Mouse (Mus musculus) erythroblast, embryonic 14.5 days (primary cell): ENCODE data around the gene Tomt. TPM values are rescaled to one million over a fixed set of nuclear protein-coding genes. Genes with fewer than 3 reads are reported as not detected.

Source experiments
- H3K27me3 ChIP-seq: 2 replicates; pipeline ENCODE4 v1.6.1; 2012; ENCODE audit warnings: inconsistent platforms; ENCODE audit not compliant: control insufficient read depth
- H3K36me3 ChIP-seq: 2 replicates; pipeline ENCODE4 v1.6.1; 2012; ENCODE audit warnings: mild to moderate bottlenecking, inconsistent platforms; ENCODE audit not compliant: control insufficient read depth
- H3K4me1 ChIP-seq: 2 replicates; pipeline ENCODE4 v1.6.1; 2012; ENCODE audit warnings: inconsistent platforms; ENCODE audit not compliant: control insufficient read depth
- H3K4me3 ChIP-seq: replicated peaks from 2 replicates; pipeline ENCODE3; 2012; ENCODE audit warnings: moderate library complexity, mild to moderate bottlenecking, inconsistent platforms
- H3K9me3 ChIP-seq: 2 replicates; pipeline ENCODE4 v1.6.1; 2012; ENCODE audit warnings: low read length, inconsistent platforms, mixed read lengths; ENCODE audit not compliant: control insufficient read depth
- GATA1 ChIP-seq: IDR thresholded peaks from 2 replicates; pipeline ENCODE4 v1.6.1; 2012; ENCODE audit warnings: low read length, inconsistent platforms, mixed read lengths
- TAL1 ChIP-seq: IDR thresholded peaks from 3 replicates; pipeline ENCODE4 v1.6.1; 2012; ENCODE audit warnings: low read length, inconsistent platforms, mixed read lengths
- polyA plus RNA-seq: library from polyadenylated mRNA; stranded (reverse); fragments of >175 nt; gene quantifications from 2 replicates; pipeline ENCODE4 v1.2.3, GENCODE M21; 2012

Gene Tomt
- polyA plus RNA-seq, 1 experiment: not detected

DNA sequence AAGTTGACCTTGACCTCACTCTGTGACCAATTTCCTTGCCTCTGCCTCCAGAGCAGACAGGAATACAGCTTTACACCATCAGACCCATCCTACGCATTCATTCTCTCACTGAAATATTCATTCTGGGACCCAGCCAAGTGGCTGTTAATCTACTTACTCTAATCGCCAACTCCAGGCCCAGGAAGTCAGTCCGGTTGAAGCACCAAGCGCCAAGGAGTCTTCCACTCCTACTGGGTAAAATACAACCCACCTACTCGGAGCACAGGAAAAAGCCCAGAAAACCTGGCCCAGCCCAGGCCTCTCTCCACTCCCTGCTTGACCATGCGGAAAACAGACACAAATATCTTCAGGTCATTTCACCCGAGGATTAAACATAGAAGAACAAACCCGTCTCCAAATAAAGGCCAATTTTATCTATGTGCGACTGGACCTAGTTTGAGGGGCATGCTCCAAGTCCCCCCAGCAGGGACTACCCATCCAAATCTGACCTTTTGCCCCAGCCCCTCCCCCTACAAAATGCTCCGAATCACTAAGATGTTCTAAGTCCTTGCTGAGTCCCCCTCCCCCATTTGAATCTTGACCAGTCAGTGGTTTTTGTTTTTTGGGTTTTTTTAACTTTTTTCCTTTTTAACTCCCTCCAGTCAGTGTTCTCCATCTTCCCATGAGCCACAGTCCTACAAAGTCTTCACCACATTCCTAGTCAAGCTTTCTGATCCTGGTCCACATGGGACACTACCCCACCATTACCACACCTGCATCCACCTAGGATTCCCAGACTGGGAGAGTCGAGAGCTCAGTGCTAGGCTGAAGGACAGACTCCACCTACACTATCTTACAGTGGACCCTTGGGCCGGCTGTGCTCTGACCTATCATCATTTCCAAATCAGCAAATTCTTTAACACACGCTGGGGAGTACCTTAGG is 37.7 kb downstream of the Tomt start:
- Histone ChIP-seq H3K27me3 (no peaks in the 10 kb centered on the region), H3K9me3 (no peaks in the 10 kb centered on the region), H3K4me1 (peaks cover 3% of the 10 kb centered on the region; the same call in 1 of the 2 replicates), H3K36me3 (no peaks in the 10 kb centered on the region), H3K4me3 (no peak overlapping the region)
- no peak for TF ChIP-seq GATA1
- no peak for TF ChIP-seq TAL1

DNA sequence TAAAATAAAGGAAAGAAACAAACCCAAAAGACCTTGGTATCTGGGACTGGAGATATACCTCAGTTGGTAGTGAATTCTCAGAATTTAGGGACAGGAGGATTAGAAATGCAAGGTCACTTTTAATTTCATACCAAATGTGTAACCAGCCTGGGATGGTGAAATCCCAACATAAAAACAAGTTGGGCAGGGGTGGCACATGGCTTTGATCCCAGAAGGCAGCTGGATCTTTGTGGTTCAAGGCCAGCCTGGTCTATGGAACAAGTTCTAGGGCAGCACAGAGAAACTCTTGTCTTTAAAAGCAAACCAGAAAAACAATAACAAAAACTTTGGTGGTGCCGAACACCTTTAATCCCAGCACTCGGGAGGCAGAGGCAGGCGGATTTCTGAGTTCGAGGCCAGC is 38.7 kb downstream of the Tomt start:
- Histone ChIP-seq H3K27me3 (no peaks in the 10 kb centered on the region), H3K4me1 (peaks cover 3% of the 10 kb centered on the region; the same call in 1 of the 2 replicates)
- no peak for TF ChIP-seq TAL1
- no peak for TF ChIP-seq GATA1

DNA sequence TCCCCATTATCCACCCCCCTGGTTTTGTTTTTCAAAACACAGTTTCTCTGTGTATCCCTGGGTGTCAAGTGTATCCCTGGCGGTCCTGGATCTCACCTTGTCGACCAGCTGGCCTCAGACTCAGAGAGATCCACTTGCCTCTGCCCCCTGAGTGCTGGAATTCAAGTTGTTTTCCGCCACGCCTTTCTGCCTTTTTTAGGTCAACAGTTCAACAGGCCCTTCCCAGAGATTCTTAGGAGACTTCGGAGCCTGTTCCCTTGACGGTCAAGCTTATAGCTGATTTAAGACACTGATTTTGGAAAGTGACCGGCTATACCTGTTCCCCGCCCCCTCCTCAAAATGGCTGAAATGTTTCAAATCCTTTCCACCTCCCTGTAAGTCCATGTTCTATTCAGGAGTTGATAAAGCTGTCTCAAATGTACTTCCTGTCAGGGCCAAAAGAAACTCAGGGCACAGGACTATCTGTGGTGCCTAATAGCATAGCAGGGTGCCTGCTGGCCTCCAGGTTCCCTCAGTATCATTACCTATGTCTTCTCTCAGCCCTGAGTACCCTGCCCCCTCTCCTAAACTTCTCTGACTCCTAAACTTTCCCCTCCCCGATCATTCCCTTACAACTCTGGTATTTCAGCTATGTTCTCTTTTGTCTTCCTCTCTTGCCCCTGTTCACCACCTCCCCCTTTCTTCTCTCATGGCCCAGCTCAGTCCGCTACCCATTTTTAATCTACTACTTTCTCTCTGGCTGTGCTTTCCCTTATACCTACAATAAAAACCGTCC is 39.5 kb downstream of the Tomt start:
- Histone ChIP-seq H3K4me3 (no peak overlapping the region), H3K27me3 (no peaks in the 10 kb centered on the region), H3K9me3 (no peaks in the 10 kb centered on the region), H3K4me1 (peaks cover 3% of the 10 kb centered on the region; the same call in 1 of the 2 replicates), H3K36me3 (no peaks in the 10 kb centered on the region)
- TF ChIP-seq TAL1: no peak
- no peak for TF ChIP-seq GATA1

More for the DNA sequence above, 38.7 kb downstream of the Tomt start:
- Histone ChIP-seq H3K4me3 (no peak overlapping the region), H3K9me3 (no peaks in the 10 kb centered on the region), H3K36me3 (no peaks in the 10 kb centered on the region)

DNA sequence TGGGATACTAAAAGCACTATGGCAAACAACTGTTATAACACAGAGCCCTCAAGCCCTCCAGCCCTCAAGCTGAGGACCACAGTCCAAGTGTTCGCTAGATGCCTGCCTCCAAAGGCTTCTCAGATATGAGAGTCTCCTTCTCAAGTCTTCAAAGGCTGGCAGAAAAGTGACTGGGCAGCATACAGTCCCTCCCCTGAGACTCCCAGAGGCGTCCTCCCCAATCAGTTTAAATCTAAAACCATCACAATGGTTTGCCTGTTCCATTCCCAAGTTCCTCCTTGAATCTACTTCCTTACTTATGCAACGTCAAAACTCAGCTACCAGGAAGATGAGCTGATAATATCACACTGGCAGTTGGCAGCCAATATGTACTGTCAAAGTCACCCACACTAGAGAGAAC is 42.7 kb downstream of the Tomt start, which contains the start of gene Anapc15:
Gene Anapc15, plus strand, starts transcription at position 301 of the 400 bp plus-strand sequence.
- Histone ChIP-seq H3K4me1 (no peaks in the 10 kb centered on the region), H3K36me3 (no peaks in the 10 kb centered on the region), H3K4me3 (no peak within 1 kb of the TSS), H3K27me3 (no peaks in the 10 kb centered on the region), H3K9me3 (no peaks in the 10 kb centered on the region)
- TF ChIP-seq GATA1: no peak

DNA sequence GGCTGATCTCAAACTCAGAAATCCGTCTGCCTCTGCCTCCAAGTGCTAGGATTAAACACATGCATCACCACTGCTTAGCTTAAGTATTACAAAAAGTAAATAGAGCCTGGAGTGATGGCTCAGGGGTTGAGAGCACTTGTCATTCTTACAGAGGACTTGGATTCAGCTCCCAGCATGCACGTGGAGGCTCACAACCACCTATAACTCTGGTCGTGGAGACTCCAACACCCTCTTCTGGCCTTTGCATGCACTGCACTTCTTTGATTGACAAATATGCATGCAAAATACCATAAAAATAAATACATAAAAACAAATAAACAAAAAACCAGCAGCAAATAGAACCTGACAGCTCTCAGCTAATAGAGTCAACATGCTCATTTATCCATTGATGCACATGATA is 43.9 kb downstream of the Tomt start:
- Histone ChIP-seq H3K9me3 (no peaks in the 10 kb centered on the region), H3K27me3 (no peaks in the 10 kb centered on the region), H3K4me3 (no peak overlapping the region), H3K4me1 (no peaks in the 10 kb centered on the region), H3K36me3 (no peaks in the 10 kb centered on the region)
- no peak for TF ChIP-seq TAL1
- no peak for TF ChIP-seq GATA1

DNA sequence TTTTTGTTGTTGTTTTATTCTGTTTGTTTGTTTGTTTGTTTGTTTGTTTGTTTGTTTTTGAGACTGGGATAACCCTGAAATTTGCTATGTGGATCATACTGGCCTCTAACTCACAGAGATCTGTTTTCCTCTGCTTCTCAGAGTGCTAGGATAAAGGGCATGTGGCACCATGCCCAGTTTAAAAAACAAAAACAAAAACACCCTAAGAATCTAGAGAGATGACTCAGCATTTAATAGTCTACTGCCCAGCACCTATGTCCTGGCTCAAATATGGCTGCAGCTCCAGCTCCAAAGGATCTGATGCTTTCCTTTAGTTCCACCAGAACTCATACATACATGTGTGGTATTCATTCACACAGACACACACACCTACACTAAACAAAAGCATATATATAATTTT is 45.2 kb downstream of the Tomt start:
- no peaks in the 10 kb centered on the region for H3K4me1 ChIP-seq
- H3K27me3 ChIP-seq: no peaks in the 10 kb centered on the region
- no peak for TF ChIP-seq GATA1
- no peak for TF ChIP-seq TAL1

DNA sequence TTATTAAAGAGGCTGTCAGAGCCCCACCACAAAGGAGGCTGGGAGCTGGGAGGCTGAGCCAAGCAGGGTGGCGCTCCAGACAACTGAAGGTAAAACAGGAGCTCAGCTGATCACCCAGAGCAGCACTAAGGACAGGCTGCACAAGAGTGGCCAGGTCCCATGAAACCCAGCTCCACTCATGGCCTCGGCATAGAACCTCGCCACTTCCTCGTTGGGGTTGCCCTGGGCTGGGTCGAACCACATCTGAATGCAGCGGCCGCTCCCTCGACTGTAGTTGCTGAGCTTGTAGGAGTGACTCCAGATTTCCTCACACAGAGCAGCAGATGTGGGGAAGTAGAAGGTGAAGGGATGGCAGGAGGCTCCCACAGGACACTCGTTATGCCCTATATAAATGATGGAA is 47.8 kb downstream of the Tomt start:
- no peaks in the 10 kb centered on the region for H3K27me3 ChIP-seq
- H3K36me3 ChIP-seq: no peaks in the 10 kb centered on the region
- H3K4me1 ChIP-seq: no peaks in the 10 kb centered on the region
- no peaks in the 10 kb centered on the region for H3K9me3 ChIP-seq
- H3K4me3 ChIP-seq: no peak overlapping the region
- TF ChIP-seq GATA1: no peak
- TF ChIP-seq TAL1: no peak

More for the DNA sequence above, 45.2 kb downstream of the Tomt start:
- Histone ChIP-seq H3K4me3 (no peak overlapping the region), H3K9me3 (no peaks in the 10 kb centered on the region), H3K36me3 (no peaks in the 10 kb centered on the region)

DNA sequence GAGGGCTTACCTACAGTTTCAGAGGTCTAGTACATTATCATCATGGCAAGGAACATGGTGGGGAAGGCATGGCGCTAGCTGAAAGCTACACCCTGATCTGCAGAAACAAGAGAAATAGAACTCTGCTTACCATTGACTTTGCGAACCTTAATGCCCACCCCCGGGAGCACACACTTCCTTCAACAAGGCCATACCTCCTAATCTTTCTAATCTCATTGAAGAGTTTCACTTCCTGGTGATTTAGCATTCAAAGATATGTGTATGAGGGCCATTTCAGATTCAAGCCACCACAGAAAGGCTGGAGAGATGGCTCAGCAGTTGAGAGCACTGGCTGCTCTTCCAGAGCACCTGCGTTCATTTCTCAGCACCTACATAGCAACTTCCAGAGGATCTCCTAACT is 49.1 kb downstream of the Tomt start, which contains the start of gene Folr2:
Gene Folr2, minus strand, starts transcription at position 101 of the 400 bp plus-strand sequence.
- Histone ChIP-seq H3K36me3 (no peaks in the 10 kb centered on the region), H3K4me3 (no peak within 1 kb of the TSS), H3K27me3 (no peaks in the 10 kb centered on the region), H3K9me3 (no peaks in the 10 kb centered on the region), H3K4me1 (no peaks in the 10 kb centered on the region)
- TF ChIP-seq GATA1 (no peak), TAL1 (no peak)

DNA sequence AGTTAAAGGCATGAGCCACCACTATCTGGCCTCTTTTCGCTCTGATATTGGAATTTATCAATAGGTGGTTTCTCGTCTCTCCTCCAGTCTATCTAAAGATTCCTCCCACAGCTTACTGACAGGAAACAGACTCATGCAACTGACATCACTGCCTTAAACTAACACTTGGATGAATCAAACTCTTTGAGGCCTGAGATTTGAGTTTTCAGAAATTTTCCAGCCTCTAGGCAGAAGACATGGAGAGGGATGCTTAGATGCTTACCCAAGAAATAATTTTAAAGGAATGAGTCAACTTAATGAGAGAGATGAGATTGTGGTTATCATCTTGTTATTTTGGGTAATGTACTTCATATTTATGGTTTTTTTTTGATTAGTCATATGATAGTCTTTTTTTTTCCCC is 52.3 kb downstream of the Tomt start:
- no peaks in the 10 kb centered on the region for H3K4me1 ChIP-seq
- no peaks in the 10 kb centered on the region for H3K36me3 ChIP-seq
- H3K4me3 ChIP-seq: no peak overlapping the region
- no peak for TF ChIP-seq TAL1
- no peak for TF ChIP-seq GATA1
- no peaks in the 10 kb centered on the region for H3K9me3 ChIP-seq
- H3K27me3 ChIP-seq: no peaks in the 10 kb centered on the region
